9 mouse cellular contexts compared by ENCODE assay signal in genomic region chr4:54527660-54528059, GRCm38 (mm10).
DNase-seq lines count a peak whose midpoint lies in the region; ATAC-seq and TF ChIP-seq lines count a peak whose summit lies in the region.
"Had no signal": no experiment of that assay in that cellular context is flagged by ENCODE, and none has a peak within 500 bp of the region (broad histone marks: within the 10 kb centered on the region; RNA-seq: fewer than 3 reads in every experiment).

No protein-coding gene starts in this region.

- TF ChIP-seq POLR2A in lung, adult 2 months (IDR thresholded peaks at IDR 0.05; ENCODE audit: borderline replicate concordance, extremely low read depth, low read depth, low read length), result no peak

- no peak overlapping the region for H3K27ac ChIP-seq in hindbrain, embryonic 14.5 days
- no peak overlapping the region for H3K27ac ChIP-seq in hindbrain, postnatal 0 days
- H3K27ac ChIP-seq: embryonic facial prominence, embryonic 13.5 days; limb, embryonic 15.5 days had no signal

- WGBS in lung, adult 2 months, result 43% methylated on average over 2 of the region's 2 CpGs
- WGBS in hindbrain, embryonic 14.5 days, result 98% methylated on average over 2 of the region's 2 CpGs
- WGBS in hindbrain, postnatal 0 days, result 91% methylated on average over 2 of the region's 2 CpGs

- peak; percentile 25 to 42 for DNase-seq in lung, adult 18-20 months
- no peak for DNase-seq in lung, adult 2 months
- peak; percentile 58 for DNase-seq in adrenal gland, postnatal 25 days
- peak; percentile 22 for DNase-seq in heart, postnatal 25 days (ENCODE audit: low spot score)
- DNase-seq in lung, postnatal 4 days, result peak; percentile 61 to 66
- no peak for DNase-seq in hindbrain, embryonic 14.5 days (ENCODE audit: low spot score)
- DNase-seq in hindbrain, postnatal 0 days (ENCODE audit: low spot score), result no peak

- H3K4me2 ChIP-seq in hindbrain, embryonic 14.5 days (replicated peaks), result no peak overlapping the region
- no peak overlapping the region for H3K4me2 ChIP-seq in hindbrain, postnatal 0 days (ENCODE audit: low read depth, low read length)
- H3K4me2 ChIP-seq: embryonic facial prominence, embryonic 13.5 days; limb, embryonic 15.5 days had no signal

- H3K9ac ChIP-seq in hindbrain, embryonic 14.5 days, result no peak overlapping the region
- H3K9ac ChIP-seq in hindbrain, postnatal 0 days (replicated peaks; ENCODE audit: low read length), result no peak overlapping the region
- H3K9ac ChIP-seq: embryonic facial prominence, embryonic 13.5 days; limb, embryonic 15.5 days had no signal

- no peak overlapping the region for H3K4me3 ChIP-seq in lung, adult 2 months (replicated peaks; ENCODE audit: extremely low read depth, low read depth, low read length)
- H3K4me3 ChIP-seq in hindbrain, embryonic 14.5 days (replicated peaks; ENCODE audit: low read length), result no peak overlapping the region
- no peak overlapping the region for H3K4me3 ChIP-seq in hindbrain, postnatal 0 days (ENCODE audit: low read length)
- H3K4me3 ChIP-seq: embryonic facial prominence, embryonic 13.5 days; limb, embryonic 15.5 days had no signal

- no peak for ATAC-seq in hindbrain, embryonic 14.5 days (ENCODE audit: low FRiP score)
- ATAC-seq in hindbrain, postnatal 0 days, result no peak

- H3K27me3 ChIP-seq in hindbrain, embryonic 14.5 days (ENCODE audit: control insufficient read depth, insufficient read depth, low read length), result no peaks in the 10 kb centered on the region
- no peaks in the 10 kb centered on the region for H3K27me3 ChIP-seq in hindbrain, postnatal 0 days (ENCODE audit: insufficient read depth, low read length)
- H3K27me3 ChIP-seq: embryonic facial prominence, embryonic 13.5 days; limb, embryonic 15.5 days had no signal

- intact Hi-C loops in heart, postnatal 25 days (cut with DNase I), result no loop called here

- H3K9me3 ChIP-seq in hindbrain, embryonic 14.5 days (ENCODE audit: control insufficient read depth, low read length), result no peaks in the 10 kb centered on the region
- H3K9me3 ChIP-seq in hindbrain, postnatal 0 days (ENCODE audit: low read length), result no peaks in the 10 kb centered on the region
- H3K9me3 ChIP-seq: embryonic facial prominence, embryonic 13.5 days; limb, embryonic 15.5 days had no signal

- H3K36me3 ChIP-seq in hindbrain, embryonic 14.5 days (replicated peaks; ENCODE audit: control insufficient read depth, insufficient read depth), result no peaks in the 10 kb centered on the region
- H3K36me3 ChIP-seq in hindbrain, postnatal 0 days (ENCODE audit: insufficient read depth, low read length), result no peaks in the 10 kb centered on the region
- H3K36me3 ChIP-seq: embryonic facial prominence, embryonic 13.5 days; limb, embryonic 15.5 days had no signal

- no peak for TF ChIP-seq CTCF in lung, adult 2 months (IDR thresholded peaks at IDR 0.05; ENCODE audit: insufficient read depth, low read length)
- no peak for TF ChIP-seq CTCF in hindbrain, postnatal 0 days (IDR thresholded peaks at IDR 0.05; ENCODE audit: low read depth)

- 0 out of 2 replicates have a peak, but pooled peaks cover 2% of the 10 kb centered on the region for H3K4me1 ChIP-seq in lung, adult 2 months (ENCODE audit: control insufficient read depth, insufficient read depth, low read length)
- H3K4me1 ChIP-seq in hindbrain, embryonic 14.5 days (replicated peaks; ENCODE audit: control insufficient read depth, insufficient read depth, low read length), result no peaks in the 10 kb centered on the region
- no peaks in the 10 kb centered on the region for H3K4me1 ChIP-seq in hindbrain, postnatal 0 days (ENCODE audit: insufficient read depth, low read length)

Comparison
In these comparisons a context has a peak if more than half of its experiments do, and no peak if none do; other contexts are left out.
1. DNase-seq: peak in lung, adult 18-20 months (2 of 2), adrenal gland, postnatal 25 days (single experiment), heart, postnatal 25 days (single experiment) and lung, postnatal 4 days (2 of 2); none in lung, adult 2 months (single experiment), hindbrain, embryonic 14.5 days (single experiment) and hindbrain, postnatal 0 days (single experiment).